ENCODE assay signal across 8 mouse cellular contexts in the genomic region with DNA sequence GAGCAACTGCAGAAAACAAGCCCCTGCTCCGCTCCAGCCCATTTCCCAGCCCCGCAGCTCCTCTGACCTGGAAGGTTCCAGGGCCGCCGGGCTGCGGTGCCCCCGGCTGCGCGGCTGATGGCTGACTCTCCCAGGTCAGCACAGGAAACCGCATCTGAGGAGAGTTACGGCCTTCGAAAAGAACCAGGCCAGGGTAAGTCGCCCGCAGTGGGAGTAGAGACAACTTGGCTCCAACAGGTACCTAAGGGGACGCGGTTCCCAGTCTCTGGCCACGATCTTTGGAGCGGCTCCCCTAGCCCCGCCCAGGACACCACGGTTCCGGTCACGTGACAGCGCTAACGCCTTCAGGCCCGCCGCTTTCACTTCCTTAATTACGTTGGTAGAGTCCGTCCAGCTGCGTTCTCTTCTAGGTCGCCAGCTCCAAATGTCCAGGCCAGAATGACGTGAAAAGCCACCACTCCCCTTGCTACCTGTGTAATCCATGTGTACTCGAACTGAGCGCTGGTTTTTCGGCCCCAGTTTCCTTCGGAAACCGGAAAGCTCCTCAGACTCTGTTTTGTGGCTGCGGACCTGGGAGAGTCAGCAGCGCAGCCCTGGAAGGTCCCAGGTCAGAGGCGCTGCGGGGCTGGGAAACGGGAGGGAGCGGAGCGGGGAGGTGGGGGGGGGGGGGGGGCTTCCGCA. TPM values are rescaled to one million over a fixed set of nuclear protein-coding genes. Genes with fewer than 3 reads are reported as not detected.
A peak's percentile ranks its signal among the peaks of the same experiment; 100 is the strongest.
DNase-seq lines count a peak whose midpoint lies in the region; ATAC-seq lines count a peak whose summit lies in the region.
"Not testable (repeated sequence)": the region's sequence is repeated elsewhere in the genome, so short reads cannot be mapped to it uniquely, and the experiment has no call there.

Gene Zfp944, minus strand, starts transcription at position 300 of the 681 bp plus-strand sequence.
Gene Zfp758, plus strand, starts transcription at position 353 of the 681 bp plus-strand sequence.

- peak; percentile 92 for ATAC-seq in embryonic facial prominence, embryonic 15.5 days (ENCODE audit: insufficient number of reproducible peaks, low FRiP score, low TSS enrichment, low read depth)
- peak; percentile 98 for ATAC-seq in limb, embryonic 13.5 days (ENCODE audit: low FRiP score, low read depth)
- peak; percentile 98 for ATAC-seq in midbrain, embryonic 14.5 days (ENCODE audit: low FRiP score, low TSS enrichment)

- H3K4me2 ChIP-seq in embryonic facial prominence, embryonic 15.5 days (replicated peaks): peak within 1 kb of the TSS; percentile 51
- peak within 1 kb of the TSS; percentile 68 for H3K4me2 ChIP-seq in limb, embryonic 13.5 days (replicated peaks)
- peak within 1 kb of the TSS; percentile 59 for H3K4me2 ChIP-seq in midbrain, embryonic 14.5 days (ENCODE audit: low read length)

- H3K27me3 ChIP-seq in embryonic facial prominence, embryonic 15.5 days; limb, embryonic 13.5 days; midbrain, embryonic 14.5 days (ENCODE audit: control insufficient read depth, insufficient read depth, low read length): not testable (repeated sequence)

- peak within 1 kb of the TSS; percentile 50 for H3K9ac ChIP-seq in embryonic facial prominence, embryonic 15.5 days
- H3K9ac ChIP-seq in limb, embryonic 13.5 days: peak within 1 kb of the TSS; percentile 75
- peak within 1 kb of the TSS; percentile 60 for H3K9ac ChIP-seq in midbrain, embryonic 14.5 days (replicated peaks; ENCODE audit: low read length)

- H3K9me3 ChIP-seq in embryonic facial prominence, embryonic 15.5 days (replicated peaks); limb, embryonic 13.5 days; midbrain, embryonic 14.5 days (ENCODE audit: control insufficient read depth, low read length): not testable (repeated sequence)

- 2% methylated on average over 29 of the region's 43 CpGs for WGBS in embryonic facial prominence, embryonic 15.5 days
- whole genome bisulfite sequencing in limb, embryonic 13.5 days: under 1% methylated on average over 31 of the region's 43 CpGs
- WGBS in midbrain, embryonic 14.5 days: under 1% methylated on average over 29 of the region's 43 CpGs

- peaks cover 12% of the 10 kb centered on the region for H3K36me3 ChIP-seq in embryonic facial prominence, embryonic 15.5 days
- peaks cover 25% of the 10 kb centered on the region for H3K36me3 ChIP-seq in limb, embryonic 13.5 days
- H3K36me3 ChIP-seq in midbrain, embryonic 14.5 days (ENCODE audit: control insufficient read depth, insufficient read depth, low read length): not testable (repeated sequence)

- DNase-seq in 416B (ENCODE audit: low read depth): peak; percentile 78
- DNase-seq in adrenal gland, postnatal 4 days (ENCODE audit: low spot score in 2 of 2): peak; percentile 21 to 23
- DNase-seq in heart, adult 9 months (ENCODE audit: low spot score in 2 of 2): peak; percentile 69 to 73
- DNase-seq in kidney, adult 8-10 months: peak; percentile 42 to 52
- DNase-seq in midbrain, embryonic 14.5 days: peak; percentile 64
- DNase-seq in spleen, adult 18-20 months: peak; percentile 27 to 52

- H3K4me1 ChIP-seq in embryonic facial prominence, embryonic 15.5 days: peaks cover 13% of the 10 kb centered on the region; the same call in 1 of the 2 replicates
- H3K4me1 ChIP-seq in limb, embryonic 13.5 days: peaks cover 15% of the 10 kb centered on the region
- peaks cover 16% of the 10 kb centered on the region for H3K4me1 ChIP-seq in midbrain, embryonic 14.5 days (ENCODE audit: control insufficient read depth, insufficient read depth, low read length)

- peak within 1 kb of the TSS; percentile 57 for H3K4me3 ChIP-seq in embryonic facial prominence, embryonic 15.5 days (replicated peaks)
- peak within 1 kb of the TSS; percentile 57 for H3K4me3 ChIP-seq in limb, embryonic 13.5 days
- H3K4me3 ChIP-seq in midbrain, embryonic 14.5 days (replicated peaks; ENCODE audit: low read depth, low read length): peak within 1 kb of the TSS; percentile 52

- peak within 1 kb of the TSS; percentile 85 for H3K27ac ChIP-seq in embryonic facial prominence, embryonic 15.5 days (replicated peaks)
- peak within 1 kb of the TSS; percentile 48; the same call in 1 of the 2 replicates for H3K27ac ChIP-seq in limb, embryonic 13.5 days
- H3K27ac ChIP-seq in midbrain, embryonic 14.5 days (replicated peaks; ENCODE audit: low read depth, low read length): peak within 1 kb of the TSS; percentile 73

RNA-seq across cellular contexts. Expression of gene Zfp944, which starts in this region (rescaled TPM):
- total RNA-seq in adrenal gland, postnatal 4 days (2021): 1 to 10 TPM; 8.2 to 9.9 TPM
- polyA plus RNA-seq in embryonic facial prominence, embryonic 15.5 days (2015; fragmentation: Nextera tagmentation; extraction: Ambion mirVana): 13.0 and 13.5 TPM in 2 replicates
- polyA plus RNA-seq in limb, embryonic 13.5 days (2015; fragmentation: Nextera tagmentation; extraction: Ambion mirVana): 15.3 and 16.7 TPM in 2 replicates
- polyA plus RNA-seq in midbrain, embryonic 14.5 days (2014; fragmentation: Nextera tagmentation; extraction: Ambion mirVana): 15.8 and 17.0 TPM in 2 replicates

RNA-seq across cellular contexts. Expression of gene Zfp758, which starts in this region (rescaled TPM):
- 10 to 100 TPM; 10.9 to 11.1 TPM for total RNA-seq in adrenal gland, postnatal 4 days (2021)
- polyA plus RNA-seq in embryonic facial prominence, embryonic 15.5 days (2015; fragmentation: Nextera tagmentation; extraction: Ambion mirVana): 9.1 TPM in 2 replicates
- 9.0 and 9.2 TPM in 2 replicates for polyA plus RNA-seq in limb, embryonic 13.5 days (2015; fragmentation: Nextera tagmentation; extraction: Ambion mirVana)
- 10.8 and 11.6 TPM in 2 replicates for polyA plus RNA-seq in midbrain, embryonic 14.5 days (2014; fragmentation: Nextera tagmentation; extraction: Ambion mirVana)

Comparison
In these comparisons a context has a peak if more than half of its experiments do, and no peak if none do; other contexts are left out.
1. Peak in every context shown above with its lines: DNase-seq, ATAC-seq, H3K4me3 ChIP-seq and H3K27ac ChIP-seq.
2. DNase-seq: peak in every context shown above with its lines; median percentile 78 in 416B; 71 in heart, adult 9 months; 64 in midbrain, embryonic 14.5 days; 47 in kidney, adult 8-10 months; 40 in spleen, adult 18-20 months; 22 in adrenal gland, postnatal 4 days.